Mouse (Mus musculus) testis, adult 2 months (tissue): Measurements from ENCODE around the gene Otud5.

Experiments used
- CTCF ChIP-seq: fragments of 200-500 bp; IDR thresholded peaks from 2 replicates; pipeline ENCODE4 v1.5.1; 2012; ENCODE audit warnings: low read depth, mild to moderate bottlenecking, inconsistent platforms, low read length, moderate library complexity; ENCODE audit not compliant: control insufficient read depth, insufficient read depth, insufficient replicate concordance
- POLR2A ChIP-seq: fragments of 200-500 bp; IDR thresholded peaks from 2 replicates; pipeline ENCODE4 v1.6.1; 2012; ENCODE audit warnings: low read depth, mild to moderate bottlenecking, inconsistent platforms, low read length, moderate library complexity; ENCODE audit not compliant: control insufficient read depth

DNA sequence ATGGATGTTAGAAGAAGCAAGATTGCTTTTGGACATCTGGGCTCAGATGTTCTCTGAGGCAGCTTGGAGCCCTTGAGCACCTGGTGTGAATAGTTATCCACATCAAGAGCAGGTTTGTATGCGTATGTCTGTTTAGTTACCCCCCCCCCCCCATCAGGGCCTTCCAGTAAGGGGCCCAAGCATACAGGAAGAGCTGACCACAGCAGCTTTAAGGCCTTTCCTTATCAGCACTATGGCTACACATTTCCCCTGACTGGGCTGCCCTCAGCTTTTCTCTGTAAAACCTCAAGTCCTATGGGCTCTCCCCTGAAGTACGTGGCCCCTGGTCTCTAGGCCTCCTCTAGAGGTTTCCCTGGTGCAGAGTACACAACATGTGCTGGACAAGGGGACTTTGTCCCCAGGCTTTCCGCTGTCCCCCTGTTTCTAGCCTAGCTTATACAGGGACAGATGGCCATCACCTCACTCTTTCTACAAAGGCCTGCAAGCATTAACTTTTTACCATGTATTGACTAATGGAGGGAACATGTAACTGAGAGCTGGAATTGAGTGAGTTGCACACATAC is 18.1 kb downstream of the Otud5 start:
- TF ChIP-seq POLR2A (no peak), CTCF (no peak)
